Mouse (Mus musculus): ENCODE measurements around the gene Kcnk4. TPM values are rescaled to one million over a fixed set of nuclear protein-coding genes. Genes with fewer than 3 reads are reported as not detected.

Gene Kcnk4
- 0.49 and 0.85 TPM in 2 replicates for polyA plus RNA-seq (2015; fragmentation: Nextera tagmentation; extraction: Ambion mirVana)

DNA sequence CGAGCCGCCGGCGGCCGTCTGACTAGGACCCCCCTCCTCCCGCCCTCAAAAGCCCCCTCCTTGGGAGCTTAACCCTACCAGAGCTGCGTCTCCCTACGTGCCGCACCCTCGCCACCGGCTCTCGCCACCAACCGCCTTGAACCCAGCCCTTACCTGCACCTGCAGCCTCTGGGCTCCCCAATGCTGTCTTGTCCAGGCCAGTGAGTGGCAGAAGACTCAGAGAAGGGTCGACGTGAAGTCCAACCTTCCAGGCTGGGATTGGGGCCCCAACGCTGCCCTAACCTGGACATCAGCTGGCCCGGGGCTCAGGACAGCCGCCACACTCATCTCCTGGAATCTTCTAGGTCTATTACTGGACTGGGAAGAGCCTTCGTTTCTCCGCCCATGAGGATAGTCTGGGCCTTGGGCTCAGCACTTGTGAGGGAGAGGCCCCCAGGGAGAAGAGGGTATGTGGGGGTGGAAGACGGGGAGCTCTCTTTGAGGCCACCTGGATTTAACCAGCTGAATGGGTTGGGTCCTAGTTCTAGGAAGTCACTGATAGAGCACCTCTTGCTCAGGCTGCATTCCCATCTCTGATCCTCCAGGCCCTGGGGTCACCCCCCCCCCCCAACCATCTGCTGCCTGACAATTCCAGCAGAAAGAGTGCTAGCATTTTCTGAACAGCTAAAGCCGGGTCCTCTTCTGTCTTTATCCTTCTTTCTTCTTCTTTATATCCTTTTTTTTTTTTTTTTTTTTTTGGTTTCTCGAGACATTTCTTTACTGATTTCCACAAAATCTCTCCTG is at the start of gene Kcnk4:
Kcnk4 (minus strand) TSS at position 321 of the 783 bp plus-strand sequence.
- no peak for ATAC-seq (ENCODE audit: low FRiP score, low read depth)
- Histone ChIP-seq H3K4me1 (peaks cover 11% of the 10 kb centered on the region), H3K9me3 (no peaks in the 10 kb centered on the region), H3K27ac (no peak within 1 kb of the TSS), H3K36me3 (no peaks in the 10 kb centered on the region), H3K4me2 (replicated peaks) (peak within 1 kb of the TSS; percentile 73), H3K9ac (peak within 1 kb of the TSS; percentile 58), H3K4me3 (peak within 1 kb of the TSS; percentile 44), H3K27me3 (peaks cover 77% of the 10 kb centered on the region)
- 12% methylated on average over 23 of the region's 23 CpGs for WGBS

DNA sequence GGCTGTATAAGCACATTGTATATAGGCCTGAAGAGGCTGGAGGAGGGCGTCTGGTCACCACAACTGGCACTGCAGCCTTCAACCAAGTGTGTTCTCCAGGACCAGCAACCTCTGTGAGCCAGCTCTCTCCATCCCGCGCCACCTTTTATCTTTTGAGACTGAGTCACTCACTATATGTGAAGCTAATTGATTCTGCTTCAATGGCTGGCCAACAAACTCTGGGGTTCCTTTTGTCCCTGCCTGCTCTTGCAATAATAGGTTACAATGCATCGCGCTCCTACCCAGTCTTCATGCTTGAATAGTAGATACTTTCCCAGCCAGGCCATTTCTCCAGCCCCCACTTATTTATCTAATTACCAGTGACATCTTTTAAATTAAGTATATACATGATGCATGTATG is 49.3 kb upstream of the Kcnk4 start:
- H3K27ac ChIP-seq, result no peak overlapping the region
- H3K4me1 ChIP-seq, result peaks cover 36% of the 10 kb centered on the region
- no peak overlapping the region for H3K4me2 ChIP-seq (replicated peaks)
- WGBS, result 95% methylated on average over 5 of the region's 5 CpGs
- no peaks in the 10 kb centered on the region for H3K27me3 ChIP-seq
- no peak for ATAC-seq (ENCODE audit: low FRiP score, low read depth)
- no peak overlapping the region for H3K9ac ChIP-seq
- H3K4me3 ChIP-seq, result no peak overlapping the region
- peaks cover 41% of the 10 kb centered on the region for H3K36me3 ChIP-seq
- no peaks in the 10 kb centered on the region for H3K9me3 ChIP-seq

DNA sequence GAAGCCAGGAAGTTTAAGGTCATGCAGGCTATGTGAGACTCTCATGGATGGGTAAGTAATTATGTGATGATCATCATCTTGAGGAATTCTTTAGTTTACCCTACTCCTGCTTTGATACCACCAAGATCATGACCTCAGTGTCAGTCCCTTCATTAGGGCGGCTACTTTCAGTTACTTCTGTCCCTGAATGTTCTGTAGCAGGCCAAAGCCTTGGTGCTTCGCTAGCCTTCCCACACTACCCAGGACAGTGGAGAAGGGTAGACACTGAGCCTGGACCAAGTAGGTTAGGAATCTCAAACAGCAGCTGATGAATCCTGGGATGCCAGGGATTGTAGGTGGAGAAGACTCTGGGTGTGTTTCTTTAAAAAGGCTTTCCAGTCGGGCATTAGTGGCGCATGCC is 47.1 kb upstream of the Kcnk4 start:
- Histone ChIP-seq H3K36me3 (peaks cover 56% of the 10 kb centered on the region), H3K9me3 (no peaks in the 10 kb centered on the region), H3K27ac (no peak overlapping the region), H3K4me3 (peak overlapping the region; percentile 70), H3K27me3 (no peaks in the 10 kb centered on the region), H3K4me2 (replicated peaks) (peak overlapping the region; percentile 93), H3K4me1 (peaks cover 46% of the 10 kb centered on the region), H3K9ac (0 out of 2 replicates have a peak overlapping the region, but pooled peaks have one; percentile 35)
- WGBS, result 90% methylated on average over 4 of the region's 4 CpGs
- no peak for ATAC-seq (ENCODE audit: low FRiP score, low read depth)

DNA sequence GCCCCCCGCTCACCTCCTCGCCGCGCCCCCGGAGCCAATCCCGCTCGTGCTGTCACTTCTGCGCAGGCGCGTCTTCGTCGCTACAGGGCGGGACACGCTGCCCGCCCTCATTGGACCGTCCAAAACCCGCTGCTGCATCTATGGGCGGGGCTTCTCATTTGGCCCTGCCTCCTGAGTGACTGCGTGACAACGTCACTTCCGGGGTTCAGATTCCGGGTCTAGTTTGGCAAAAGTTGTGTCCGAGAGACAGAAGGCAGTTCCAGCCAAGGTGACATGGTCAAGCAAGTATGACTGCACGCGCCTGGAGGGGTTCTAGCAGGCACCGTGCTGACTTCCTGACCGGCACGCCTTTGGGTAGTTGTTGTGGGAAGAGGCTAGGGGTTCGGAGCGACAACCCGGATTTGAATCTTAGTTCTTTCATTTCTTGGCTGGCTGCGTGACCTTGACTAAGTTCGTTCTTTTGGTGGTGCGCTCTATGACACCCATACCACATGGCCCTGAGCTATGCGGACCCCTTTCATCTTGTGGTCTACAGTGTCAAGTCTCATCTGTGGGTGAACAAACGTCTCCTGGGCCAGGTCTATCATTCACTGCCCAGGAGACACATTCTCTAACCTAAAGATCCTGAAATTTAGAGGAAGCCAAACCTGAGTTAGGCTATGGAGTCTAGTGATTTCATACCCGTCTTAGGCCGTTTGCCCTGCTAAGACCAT is 46.2 kb upstream of the Kcnk4 start, which contains the start of gene Fkbp2:
Fkbp2 (minus strand) TSS at position 121 of the 713 bp plus-strand sequence.
- Histone ChIP-seq H3K4me3 (peak within 1 kb of the TSS; percentile 70), H3K9me3 (no peaks in the 10 kb centered on the region), H3K4me1 (peaks cover 47% of the 10 kb centered on the region), H3K36me3 (peaks cover 55% of the 10 kb centered on the region), H3K27me3 (no peaks in the 10 kb centered on the region), H3K9ac (peak within 1 kb of the TSS; percentile 82), H3K27ac (peak within 1 kb of the TSS; percentile 87), H3K4me2 (replicated peaks) (peak within 1 kb of the TSS; percentile 93)
- 1% methylated on average over 38 of the region's 38 CpGs for WGBS
- ATAC-seq (ENCODE audit: low FRiP score, low read depth), result peak; percentile 88

DNA sequence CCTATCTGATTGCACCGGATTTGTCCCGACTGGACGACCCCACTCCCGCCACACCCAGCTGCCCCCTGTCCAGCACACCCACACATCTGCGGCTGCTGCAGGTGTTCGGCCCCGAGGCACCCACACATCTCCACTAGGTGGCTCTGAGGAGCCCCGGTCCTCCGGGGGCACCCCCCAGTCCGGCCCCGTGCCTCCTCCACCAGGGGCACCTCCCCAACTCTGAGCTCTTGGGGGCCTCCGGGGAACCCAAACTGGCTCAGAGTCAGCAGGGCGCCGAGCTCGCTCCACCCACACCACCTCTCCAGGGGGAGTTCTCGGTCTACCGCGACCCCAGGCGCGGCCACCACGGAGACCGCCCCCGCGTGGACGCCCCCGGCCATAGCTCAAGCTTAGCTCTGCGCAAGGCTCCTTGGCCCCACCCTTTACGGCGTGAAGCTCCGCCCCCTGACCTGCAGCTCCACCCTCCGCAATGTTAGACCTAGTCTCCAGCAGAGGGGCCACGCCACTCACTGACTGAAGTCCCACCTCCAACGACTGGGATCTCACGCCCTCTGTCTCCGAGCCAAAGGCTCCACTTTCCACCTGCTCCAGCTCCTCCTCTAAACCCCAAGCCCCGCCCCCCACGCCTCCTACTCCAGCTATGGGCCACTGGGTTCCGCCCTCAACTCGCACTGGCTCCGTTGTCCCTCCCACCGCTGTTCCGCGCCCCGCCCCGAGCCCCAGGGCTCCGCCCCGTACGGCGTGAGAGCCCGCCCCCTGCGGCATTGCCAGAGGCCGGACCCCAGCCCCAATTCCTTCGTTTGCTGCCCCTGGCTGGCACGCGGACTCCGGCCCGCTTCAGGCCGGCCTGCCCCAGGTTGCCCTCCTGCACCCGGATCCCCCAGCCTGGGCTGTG is 45.4 kb upstream of the Kcnk4 start:
- Histone ChIP-seq H3K9me3 (no peaks in the 10 kb centered on the region), H3K27ac (peak overlapping the region; percentile 87), H3K4me3 (peak overlapping the region; percentile 70), H3K4me1 (peaks cover 47% of the 10 kb centered on the region), H3K9ac (peak overlapping the region; percentile 82), H3K27me3 (no peaks in the 10 kb centered on the region), H3K36me3 (peaks cover 47% of the 10 kb centered on the region), H3K4me2 (replicated peaks) (peak overlapping the region; percentile 93)
- ATAC-seq (ENCODE audit: low FRiP score, low read depth), result peak; percentile 90
- WGBS, result 1% methylated on average over 59 of the region's 59 CpGs

DNA sequence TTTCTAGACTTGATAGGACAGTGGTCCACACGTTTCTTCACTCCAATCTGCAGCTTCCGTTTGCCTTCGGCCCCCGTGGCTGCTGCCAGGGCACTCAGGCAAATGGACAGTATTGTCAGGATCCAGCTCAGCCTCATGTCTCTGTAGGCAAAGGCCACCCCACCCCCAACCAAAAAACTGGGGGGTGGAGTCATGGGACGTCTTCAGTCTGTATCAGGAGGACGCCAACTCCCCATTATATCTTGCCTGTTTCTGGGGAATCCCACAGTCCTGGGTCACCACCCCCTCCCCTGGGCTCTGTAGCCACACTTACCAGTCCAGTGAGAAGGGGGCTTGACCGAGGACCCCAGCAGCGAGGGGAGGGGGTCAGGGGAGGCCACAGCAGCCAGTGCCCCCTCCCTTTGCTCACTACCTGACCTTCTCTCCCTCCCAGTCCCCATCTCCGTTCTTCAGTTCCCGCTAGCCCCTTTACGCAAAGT is 44.7 kb upstream of the Kcnk4 start:
- H3K4me3 ChIP-seq, result peak overlapping the region; percentile 70

DNA sequence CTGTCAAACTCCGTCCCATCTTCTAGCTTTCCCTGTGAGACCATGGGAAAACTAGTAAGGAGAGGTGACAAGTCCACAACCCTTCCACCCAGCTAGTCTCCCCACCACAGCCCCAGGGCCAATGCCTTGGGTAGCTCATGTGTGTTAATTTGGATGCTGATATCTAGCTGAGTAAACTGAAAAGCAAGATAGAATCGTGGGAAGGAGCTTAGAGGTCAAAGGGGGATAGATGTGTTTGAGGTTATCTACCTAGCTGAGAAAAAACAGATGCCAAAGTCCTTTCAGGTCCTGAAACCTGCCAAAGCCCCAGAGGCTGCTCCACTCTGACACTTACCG is 44.3 kb upstream of the Kcnk4 start:
- Histone ChIP-seq H3K27ac (no peak overlapping the region; the same call in 1 of the 2 replicates), H3K36me3 (peaks cover 39% of the 10 kb centered on the region), H3K4me2 (replicated peaks) (peak overlapping the region; percentile 93), H3K4me1 (peaks cover 52% of the 10 kb centered on the region), H3K9me3 (no peaks in the 10 kb centered on the region), H3K4me3 (peak overlapping the region; percentile 70), H3K9ac (peak overlapping the region; percentile 68; the same call in 1 of the 2 replicates), H3K27me3 (no peaks in the 10 kb centered on the region)
- ATAC-seq (ENCODE audit: low FRiP score, low read depth), result no peak
- 50% methylated on average over 3 of the region's 3 CpGs for WGBS

More for the DNA sequence above, 44.7 kb upstream of the Kcnk4 start:
- Histone ChIP-seq H3K9ac (peak overlapping the region; percentile 68), H3K4me1 (peaks cover 47% of the 10 kb centered on the region), H3K27ac (peak overlapping the region; percentile 28; the same call in 1 of the 2 replicates), H3K9me3 (no peaks in the 10 kb centered on the region), H3K27me3 (no peaks in the 10 kb centered on the region), H3K36me3 (peaks cover 43% of the 10 kb centered on the region), H3K4me2 (replicated peaks) (peak overlapping the region; percentile 93)
- WGBS, result 16% methylated on average over 11 of the region's 11 CpGs
- ATAC-seq (ENCODE audit: low FRiP score, low read depth), result no peak

DNA sequence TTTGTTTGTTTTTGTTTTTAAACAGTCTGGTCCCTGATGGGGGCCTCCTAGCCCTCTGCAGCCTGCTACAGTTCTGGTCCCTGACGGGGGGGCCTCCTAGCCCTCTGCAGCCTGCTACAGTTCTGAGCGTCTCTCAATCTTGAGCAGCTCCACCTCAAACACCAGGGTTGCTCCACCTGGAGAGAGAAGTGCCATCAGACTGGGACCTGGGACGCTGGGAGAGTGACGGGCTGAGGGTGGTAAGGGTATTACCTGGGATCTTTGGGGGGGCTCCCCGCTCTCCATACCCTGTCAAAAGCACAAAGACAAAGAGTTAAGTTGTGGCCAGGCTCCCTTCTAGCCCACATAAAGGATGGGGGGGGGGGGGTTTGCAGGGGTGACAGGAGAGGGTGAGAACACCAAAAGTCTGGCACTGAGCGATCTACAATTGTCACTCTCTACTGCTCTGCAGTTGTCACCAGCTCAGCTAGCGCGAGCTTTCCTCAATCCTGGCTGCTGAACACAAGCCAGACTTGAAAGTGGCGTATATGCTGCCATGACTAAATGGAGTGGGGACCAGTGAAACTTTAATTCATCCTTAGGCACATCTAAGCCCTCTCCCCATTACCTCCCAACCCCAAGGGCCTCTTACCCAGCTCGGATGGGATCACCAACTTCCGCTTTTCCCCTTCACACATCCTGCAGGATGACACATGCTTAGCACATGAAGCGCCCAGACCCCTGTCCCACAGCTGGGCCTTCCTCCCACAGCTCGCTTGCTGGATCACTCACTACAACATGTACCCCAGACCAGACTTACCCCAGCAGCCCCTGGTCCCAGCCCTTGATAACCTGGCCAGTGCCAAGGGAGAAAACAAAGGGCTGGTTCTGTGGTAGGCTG is 43.7 kb upstream of the Kcnk4 start:
- peaks cover 52% of the 10 kb centered on the region for H3K4me1 ChIP-seq

DNA sequence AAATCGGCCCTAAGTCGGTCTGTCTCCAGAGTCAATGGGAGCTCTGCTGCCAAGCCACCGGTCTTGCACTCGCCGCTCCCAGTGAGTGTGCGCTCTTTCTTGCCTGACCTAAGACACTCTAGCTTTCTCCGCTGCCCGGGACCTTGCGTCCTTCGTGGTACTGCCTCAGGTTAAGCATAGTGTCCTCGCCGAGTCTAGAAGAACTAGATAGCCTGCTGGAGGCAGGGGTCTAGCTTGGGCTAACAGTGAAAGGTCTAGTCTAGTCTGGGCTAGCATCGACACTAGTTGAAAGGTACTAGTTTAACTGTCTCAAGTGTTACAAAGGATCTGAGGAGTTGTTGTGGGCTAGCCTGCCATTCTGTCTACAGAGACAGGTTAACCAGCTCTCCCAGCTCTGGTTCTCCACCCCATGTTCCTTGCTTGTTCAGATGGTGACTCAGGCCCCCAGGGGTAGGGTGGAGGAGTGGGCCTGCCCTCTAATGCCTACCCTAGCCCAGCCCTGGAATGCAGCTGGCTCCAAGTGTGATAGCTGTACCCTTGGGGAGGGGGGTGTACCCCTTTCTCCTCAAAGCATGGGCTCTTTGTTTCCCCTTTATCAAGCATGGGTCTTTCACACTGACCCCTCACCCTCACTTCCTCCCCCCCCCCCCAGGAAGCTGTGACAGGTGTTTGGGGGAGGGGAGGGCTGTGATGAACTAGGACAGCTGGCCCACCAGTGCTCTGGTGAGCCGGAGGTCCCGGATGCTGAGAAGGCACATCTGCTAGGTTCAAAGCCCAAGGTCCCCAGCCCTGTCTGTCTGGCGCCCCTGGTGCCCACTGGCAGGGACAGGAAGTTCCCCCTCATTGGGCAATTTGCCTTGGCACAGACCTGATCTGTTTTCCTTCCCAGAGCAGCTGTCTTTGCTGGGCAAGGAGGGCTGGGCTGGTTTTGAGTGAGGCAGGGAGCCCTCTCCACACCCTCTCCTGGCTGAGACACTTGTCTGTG is 41.5 kb upstream of the Kcnk4 start, which contains the start of gene Plcb3:
Plcb3 (minus strand) TSS at position 934 of the 985 bp plus-strand sequence.
- Histone ChIP-seq H3K27ac (peak within 1 kb of the TSS; percentile 29), H3K27me3 (no peaks in the 10 kb centered on the region), H3K4me1 (peaks cover 55% of the 10 kb centered on the region), H3K4me3 (peak within 1 kb of the TSS; percentile 76), H3K9me3 (no peaks in the 10 kb centered on the region), H3K36me3 (peaks cover 18% of the 10 kb centered on the region), H3K4me2 (replicated peaks) (peak within 1 kb of the TSS; percentile 93), H3K9ac (peak within 1 kb of the TSS; percentile 85)
- no peak for ATAC-seq (ENCODE audit: low FRiP score, low read depth)
- 1% methylated on average over 16 of the region's 16 CpGs for WGBS

More for the DNA sequence above, 43.7 kb upstream of the Kcnk4 start:
- no peaks in the 10 kb centered on the region for H3K27me3 ChIP-seq
- peak overlapping the region; percentile 93 for H3K4me2 ChIP-seq (replicated peaks)
- no peaks in the 10 kb centered on the region for H3K9me3 ChIP-seq
- H3K36me3 ChIP-seq, result peaks cover 34% of the 10 kb centered on the region
- no peak overlapping the region; the same call in 1 of the 2 replicates for H3K27ac ChIP-seq
- H3K9ac ChIP-seq, result peak overlapping the region; percentile 68; the same call in 1 of the 2 replicates
- H3K4me3 ChIP-seq, result peak overlapping the region; percentile 70
- WGBS, result 79% methylated on average over 13 of the region's 13 CpGs
- ATAC-seq (ENCODE audit: low FRiP score, low read depth), result no peak

Data from limb, embryonic 13.5 days (tissue).